Mouse (Mus musculus): ENCODE data around the gene Clcf1. TPM values are rescaled to one million over a fixed set of nuclear protein-coding genes. Genes with fewer than 3 reads are reported as not detected.

The Clcf1 gene
- total RNA-seq, 2 experiments from 2014 or later, result 2.1 to 2.7 TPM

DNA sequence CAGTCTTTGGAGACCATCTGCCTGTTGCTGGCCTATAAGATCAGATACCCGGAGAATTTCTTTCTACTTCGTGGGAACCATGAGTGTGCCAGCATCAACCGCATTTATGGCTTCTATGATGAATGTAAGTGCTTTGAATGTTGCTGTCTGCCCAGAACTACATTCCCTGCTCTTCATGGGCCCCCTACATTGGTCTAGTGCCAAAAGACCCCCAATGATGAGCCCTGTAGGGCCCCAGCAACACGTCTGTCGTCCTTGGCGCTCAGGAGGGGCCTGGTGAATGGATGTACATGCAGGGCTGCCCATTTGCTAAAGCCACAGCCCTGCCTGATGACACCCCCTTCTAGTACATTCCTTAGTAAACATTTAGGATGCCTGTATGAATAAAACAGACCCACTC lies 20.9 kb upstream of the Clcf1 start:
- DNase-seq, result no peak

DNA sequence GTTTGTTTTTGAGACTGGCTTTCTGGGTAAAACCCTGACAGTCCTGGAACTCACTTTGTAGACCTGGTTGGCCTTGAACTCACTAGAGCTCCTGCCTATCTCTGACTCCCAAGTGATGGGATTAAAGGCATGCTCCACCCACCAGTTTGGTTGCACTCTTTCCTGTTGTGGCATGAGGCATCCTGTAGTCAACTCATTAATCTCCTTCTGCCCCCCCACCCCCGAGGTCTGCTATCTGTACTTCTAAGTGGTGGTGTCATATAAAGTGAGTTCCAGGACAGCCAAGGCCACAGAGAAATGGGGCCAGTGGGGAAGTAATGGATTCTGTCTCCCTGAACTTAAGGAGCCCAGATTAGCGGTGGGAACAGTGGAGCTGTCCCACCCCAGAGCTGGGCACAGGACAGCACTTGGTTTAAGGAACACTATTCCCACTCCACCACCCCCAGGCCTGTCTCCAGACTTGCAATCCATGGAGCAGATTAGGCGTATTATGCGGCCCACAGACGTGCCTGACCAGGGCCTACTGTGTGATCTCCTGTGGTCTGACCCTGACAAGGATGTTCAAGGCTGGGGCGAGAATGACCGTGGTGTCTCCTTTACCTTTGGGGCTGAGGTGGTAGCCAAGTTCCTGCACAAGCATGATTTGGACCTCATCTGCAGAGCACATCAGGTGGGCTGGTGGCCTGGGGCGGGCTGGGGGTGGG lies 19.9 kb upstream of the Clcf1 start:
- no peak for DNase-seq

DNA sequence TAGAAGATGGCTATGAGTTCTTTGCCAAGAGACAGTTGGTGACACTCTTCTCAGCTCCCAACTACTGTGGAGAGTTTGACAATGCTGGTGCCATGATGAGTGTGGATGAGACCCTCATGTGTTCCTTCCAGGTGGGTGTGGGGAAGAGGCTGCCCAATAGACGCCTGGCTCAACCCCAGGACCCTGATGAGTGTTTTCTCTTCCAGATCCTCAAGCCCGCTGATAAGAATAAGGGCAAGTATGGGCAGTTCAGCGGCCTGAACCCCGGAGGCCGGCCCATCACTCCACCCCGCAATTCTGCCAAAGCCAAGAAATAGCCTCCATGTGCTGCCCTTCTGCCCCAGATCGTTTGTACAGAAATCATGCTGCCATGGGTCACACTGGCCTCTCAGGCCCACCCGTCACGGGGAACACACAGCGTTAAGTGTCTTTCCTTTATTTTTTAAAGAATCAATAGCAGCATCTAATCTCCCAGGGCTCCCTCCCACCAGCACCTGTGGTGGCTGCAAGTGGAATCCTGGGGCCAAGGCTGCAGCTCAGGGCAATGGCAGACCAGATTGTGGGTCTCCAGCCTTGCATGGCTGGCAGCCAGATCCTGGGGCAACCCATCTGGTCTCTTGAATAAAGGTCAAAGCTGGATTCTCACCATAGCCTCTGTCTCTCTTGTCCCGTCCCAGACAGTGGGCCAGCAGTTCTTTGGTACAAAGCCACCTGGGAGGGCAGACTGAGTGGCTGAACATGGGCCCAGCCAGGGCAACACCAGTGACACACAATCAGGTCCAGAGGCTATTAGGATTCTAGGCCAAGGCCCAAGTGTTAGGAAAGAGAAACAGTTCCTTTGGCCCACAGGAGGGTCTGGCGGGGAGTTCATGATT lies 19.0 kb upstream of the Clcf1 start:
- DNase-seq, result no peak

DNA sequence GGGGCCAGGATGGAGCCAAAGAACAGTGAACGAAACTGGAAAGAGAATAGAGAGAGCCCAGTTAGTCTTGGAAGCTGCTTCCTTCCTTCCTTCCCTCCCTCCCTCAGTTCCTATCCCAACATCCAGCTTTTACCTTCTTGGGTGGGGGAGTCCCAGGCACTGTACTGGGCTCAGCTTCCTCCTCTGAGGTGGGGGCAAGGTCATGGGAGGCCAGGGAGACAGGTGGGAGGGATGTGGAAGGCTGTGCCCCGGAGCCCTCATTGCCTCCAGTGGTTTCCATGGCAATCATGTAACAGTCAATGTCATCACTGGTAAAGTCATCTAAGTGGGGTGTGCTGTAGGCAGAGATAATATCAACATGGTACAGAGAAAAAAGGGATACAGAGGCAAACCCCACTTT lies 18.0 kb upstream of the Clcf1 start:
- DNase-seq, result no peak

DNA sequence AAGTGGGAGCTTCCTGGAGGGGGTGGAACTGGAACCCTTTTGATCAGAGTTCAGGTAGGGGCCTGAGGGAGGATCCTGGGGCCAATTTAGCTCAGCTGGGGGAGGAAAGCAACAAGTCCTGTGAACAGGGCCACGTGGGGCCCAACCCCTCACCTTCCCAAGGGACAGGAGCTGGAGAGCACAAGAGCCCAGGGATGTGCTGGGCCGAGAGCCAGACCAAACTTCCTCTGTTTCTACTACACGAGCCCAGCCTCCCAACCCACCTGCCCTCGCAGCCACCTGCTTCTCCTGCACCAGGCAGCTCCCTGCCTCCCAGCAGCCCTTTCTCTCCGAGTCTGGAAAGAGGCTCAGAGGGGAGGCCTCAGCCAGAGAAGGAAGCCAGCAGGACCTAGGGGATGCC lies 17.5 kb upstream of the Clcf1 start:
- DNase-seq, result no peak

DNA sequence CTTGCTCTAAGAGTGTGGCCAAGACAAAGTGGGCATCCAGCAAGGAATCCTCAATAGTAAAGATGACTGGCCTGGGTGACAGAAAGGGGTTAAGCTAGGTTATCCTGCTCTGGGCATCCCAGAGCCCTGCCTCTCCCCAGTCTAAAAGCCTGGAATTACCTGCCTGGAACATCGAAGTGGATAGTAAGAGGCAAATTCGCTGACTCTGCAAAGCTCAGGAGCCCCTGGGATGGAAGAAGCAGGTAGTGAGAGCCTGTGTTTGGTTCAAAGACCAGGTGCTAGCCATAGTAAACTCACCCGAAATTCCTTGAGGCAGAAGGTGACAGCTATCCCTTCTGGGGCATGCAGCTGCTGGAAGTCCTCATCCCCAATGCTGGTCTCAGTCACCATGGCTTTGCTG lies 16.9 kb upstream of the Clcf1 start:
- no peak for DNase-seq

DNA sequence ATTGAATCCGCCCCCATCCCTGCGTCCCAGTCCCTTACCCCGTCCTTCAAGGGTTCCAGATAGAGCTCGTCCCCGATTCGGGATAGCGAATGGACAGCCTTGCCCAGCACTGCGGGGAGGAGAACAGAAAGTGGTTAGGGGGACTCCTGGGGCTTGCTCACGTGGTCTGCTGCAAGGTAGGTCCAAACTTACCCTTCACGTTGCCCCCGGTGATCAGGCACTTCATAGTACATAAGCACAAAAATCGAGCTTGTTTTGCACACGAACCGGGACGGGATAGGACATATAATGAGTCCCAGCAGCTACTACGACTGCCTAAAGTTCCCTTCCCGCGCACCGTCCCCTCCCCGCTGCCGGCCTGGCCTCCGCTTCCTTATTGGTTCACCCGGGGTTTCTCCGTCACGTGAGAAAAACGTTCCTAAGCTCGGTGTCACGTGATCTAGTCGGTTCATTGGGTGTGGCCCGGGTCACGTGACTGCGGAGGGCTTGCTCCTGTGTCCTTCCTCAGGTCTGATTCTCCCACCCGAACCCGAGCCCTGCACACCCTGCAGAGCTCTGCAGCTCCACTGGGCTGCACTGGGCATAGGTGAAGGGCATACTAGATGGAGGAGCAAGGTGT lies 12.6 kb upstream of the Clcf1 start, which contains the start of gene Rad9a:
Rad9a (minus strand) TSS at position 372 of the 619 bp plus-strand sequence.
- DNase-seq, result peak; percentile 95

DNA sequence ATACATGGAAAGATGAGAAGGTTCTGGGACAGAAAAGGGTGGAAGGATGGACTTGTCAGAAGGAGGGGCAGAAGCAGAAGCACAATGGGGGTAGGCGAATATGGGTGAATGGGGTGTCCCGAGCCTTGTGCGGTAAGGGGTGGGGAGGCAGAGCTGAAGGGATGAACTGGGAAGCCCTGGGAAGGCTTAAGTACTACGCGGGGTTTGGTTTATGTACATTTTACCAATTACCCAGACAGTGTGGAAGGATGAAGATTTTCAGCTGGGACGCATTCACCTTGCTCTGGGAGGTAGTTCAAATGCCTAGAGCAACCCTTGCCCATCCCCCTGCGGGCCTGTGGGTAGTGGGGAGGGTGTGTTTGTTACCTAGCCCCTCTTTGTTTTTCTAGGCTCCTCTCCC lies 11.9 kb upstream of the Clcf1 start:
- DNase-seq, result no peak

DNA sequence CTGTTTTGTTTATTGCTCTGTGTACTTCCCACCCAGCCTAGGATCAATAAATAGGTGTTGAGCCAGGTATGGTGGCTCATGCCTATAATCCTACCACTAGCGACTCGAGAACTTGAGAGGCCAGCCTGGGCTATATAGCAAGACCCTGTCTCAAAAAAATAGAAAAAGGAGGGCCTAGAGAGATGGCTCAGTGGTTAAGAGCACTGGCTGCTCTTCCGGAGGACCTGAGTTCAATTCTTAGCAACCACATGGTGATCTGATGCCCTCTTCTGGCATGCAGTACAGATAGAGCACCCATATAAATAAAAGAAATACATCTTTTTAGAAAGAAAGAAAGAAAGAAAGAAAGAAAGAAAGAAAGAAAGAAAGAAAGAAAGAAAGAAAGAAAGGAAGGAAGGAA lies 10.9 kb upstream of the Clcf1 start:
- DNase-seq, result no peak

DNA sequence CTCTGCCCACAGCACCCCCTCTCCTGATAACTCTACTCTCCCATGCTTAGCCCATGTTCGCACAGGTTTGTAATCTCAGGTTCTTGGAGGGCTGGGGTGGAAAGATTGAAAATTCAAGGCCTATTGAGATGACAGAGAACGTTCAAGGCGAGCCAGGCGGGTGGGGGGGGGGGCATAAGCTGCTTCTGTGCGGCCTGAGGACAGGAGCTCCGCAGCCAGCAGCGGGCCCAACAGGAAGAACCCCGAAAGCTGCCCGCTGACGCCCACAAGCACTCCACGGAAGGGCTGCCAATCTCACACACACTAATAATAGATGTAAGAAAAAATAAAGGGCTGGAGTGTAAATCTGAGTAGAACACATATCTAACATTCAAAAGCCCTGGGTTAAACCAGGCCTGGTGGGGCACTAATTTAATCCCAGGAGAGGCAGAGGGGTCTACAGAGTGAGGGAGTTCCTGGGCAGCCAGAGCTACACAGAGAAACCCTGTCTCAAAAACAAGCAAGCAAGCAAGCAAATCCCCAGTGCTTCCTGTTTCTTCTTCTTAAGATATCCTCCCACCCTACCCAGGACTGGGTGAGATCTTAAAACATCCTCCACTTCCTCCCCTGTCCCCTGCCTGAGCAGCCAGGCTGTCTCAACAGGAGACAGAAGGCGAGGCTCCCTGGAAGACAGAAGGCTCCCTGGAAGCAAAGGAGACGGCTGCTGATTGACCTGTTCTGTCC lies 10.3 kb upstream of the Clcf1 start:
- DNase-seq, result no peak

DNA sequence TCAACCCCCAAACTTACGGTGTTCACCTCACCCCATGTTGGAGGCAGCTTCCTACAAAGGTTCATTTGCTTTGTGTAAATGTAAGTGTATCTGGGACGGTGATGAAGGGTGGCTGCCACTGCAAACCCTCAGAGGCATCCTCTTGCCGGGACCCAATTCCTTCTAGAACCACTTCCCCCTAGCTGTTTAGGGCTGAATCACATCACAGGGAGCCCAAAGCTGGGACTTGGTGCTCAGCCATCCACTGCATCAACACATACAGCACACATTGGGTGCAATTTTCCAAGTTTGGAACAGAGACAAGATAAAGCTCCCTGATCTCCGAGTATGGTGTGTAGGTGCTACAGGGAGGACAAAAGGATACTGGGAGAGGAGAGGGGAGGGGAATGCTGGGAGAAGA lies 9.1 kb upstream of the Clcf1 start:
- DNase-seq, result no peak

DNA sequence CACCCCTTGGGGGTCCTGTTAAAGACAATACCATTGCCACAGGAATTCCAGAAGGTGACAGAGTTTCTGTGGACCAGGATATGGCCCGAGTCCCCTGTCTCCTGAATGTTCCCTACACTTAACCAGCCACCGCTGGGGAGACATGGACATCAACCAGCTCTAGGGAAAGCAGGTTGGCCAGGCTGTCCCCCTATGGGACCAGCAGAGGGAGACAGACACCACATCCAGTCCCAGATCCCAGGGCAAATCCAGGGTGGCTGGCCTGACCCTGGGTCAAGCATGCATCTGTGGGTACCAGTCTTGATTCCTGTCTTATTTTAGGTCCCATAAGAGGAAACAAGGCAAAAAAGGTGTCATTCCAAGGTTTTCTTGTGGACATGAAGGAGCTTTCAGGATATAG lies 7.1 kb upstream of the Clcf1 start:
- peak; percentile 83 for DNase-seq

DNA sequence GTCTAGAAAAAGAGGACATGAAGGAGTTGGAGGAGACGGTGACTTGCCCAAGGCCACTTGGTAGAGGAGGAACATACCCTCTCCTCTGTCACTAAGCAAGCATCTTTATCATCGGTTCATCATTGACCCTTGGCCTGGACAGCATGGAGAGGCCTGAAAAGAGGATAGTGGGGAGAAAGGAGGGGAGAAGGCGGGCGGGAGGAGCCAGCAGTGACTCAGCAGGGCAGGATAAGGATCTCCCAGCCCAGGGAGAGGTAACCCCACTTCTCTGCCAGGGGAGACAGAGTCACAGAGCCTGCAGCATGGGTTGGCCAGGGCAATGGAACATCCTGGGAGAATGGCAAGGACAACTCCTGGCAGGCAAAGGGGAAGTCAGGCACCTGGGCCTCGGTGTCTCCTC lies 5.5 kb upstream of the Clcf1 start:
- DNase-seq, result no peak

DNA sequence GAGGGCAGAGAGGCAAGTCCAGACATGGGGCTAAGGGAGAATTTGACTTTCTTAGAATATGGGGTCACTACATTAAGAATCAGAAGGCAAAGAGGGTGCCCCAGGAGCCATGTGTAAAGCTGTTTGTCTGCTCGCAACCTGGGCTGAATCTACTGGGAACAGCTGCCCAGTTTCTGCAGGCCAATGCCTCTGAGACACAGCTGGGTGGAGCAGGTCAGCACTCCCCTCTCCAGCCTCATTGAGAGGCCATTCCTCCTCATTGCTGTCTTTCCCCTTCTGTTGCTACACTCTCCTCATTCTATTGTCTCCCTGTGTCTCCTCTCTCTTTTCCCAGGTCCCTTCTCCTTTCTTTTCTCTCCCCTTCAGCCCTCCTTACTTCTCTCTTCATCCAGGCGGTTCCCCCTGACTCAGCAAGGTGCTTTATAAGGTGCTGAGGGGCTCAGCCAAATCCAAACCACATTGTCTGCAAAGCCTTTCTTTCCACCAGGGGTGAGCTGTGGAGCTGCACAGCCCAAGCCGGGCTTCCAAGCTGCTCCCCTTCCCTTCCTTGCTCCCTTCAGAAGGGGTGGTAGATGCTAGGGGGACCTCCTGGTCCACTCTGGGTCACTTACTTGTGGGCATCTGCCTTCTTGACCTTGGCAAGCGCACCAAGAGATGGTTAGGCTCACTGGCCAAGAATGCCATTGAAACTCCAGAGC lies 2.0 kb upstream of the Clcf1 start:
- no peak for DNase-seq

DNA sequence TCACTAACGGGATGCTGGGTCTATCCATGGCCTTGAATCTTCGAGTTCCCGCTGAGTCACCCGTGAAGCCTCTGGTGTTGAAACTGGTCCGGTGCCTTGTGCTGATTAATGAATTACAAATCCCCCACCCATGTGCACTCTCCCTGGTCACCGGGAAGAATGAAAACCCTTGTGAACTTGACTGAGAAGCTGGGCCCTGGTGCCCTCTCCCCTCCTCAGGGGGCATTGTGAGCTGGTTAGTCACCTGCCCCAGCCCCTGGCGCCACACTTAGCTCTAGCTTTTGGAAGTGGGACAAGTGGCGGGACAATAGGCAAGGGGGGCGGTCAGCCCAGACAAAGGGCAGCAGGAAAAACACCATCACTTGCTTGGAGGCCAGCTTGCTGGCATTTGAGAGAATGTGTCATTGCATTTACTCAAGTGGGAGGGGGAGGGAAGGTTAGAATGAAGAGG lies 489 bp upstream of the Clcf1 start:
- no peak for DNase-seq

DNA sequence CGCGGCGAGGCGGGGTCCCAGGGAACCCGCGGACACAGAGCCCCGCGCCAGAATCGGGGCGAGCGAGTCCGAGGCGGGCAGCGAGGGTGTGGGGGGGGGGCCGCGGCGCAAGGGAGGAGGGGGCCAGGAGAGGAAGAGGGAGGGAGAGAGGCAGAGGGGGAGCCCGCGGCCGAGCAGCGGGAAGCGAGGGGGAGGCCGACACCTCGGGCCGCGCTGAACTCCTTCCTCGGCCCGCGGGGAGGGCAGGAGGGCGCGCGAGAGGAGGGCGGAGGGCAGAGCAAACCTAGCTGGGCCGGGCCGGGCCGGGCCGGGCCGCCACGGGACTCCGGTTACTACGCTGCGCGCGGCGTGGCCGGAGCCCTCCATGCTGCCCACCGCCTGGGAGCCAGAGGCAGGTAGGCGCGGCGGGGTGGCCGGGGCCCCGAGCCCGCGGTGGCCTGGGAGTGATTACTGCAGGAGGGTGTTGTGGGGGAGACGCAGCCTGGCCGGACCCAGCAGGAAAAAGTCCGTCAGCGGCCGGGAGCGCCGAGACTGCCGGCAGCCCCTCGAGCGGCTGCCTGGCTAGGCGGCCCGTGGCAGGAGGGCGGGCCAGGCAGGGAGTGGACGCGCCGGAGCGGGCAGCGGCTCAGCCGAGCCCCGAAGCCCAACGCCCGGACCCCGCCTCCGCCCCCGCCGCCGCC lies 873 bp downstream of the Clcf1 start:
- peak; percentile 45 for DNase-seq

DNA sequence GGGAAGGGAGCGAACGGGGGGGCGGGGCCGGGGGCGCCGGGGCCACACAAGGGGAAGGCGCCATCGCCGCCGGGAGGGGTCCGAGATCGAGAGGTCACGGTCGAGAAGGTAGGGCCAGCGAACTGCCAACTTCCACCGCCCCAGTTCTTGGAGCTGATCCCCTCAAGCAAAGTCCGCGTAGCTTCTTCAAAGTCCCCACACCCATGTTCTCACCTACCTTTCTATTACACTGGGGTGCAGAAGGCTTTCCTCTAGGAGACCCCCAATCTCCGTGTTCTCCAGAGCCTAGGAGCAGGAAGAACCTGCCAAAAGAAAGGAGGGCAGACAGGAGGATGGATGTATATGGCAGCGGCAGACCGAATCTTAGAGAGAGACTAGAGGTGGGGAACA lies 1.4 kb downstream of the Clcf1 start:
- DNase-seq, result no peak

DNA sequence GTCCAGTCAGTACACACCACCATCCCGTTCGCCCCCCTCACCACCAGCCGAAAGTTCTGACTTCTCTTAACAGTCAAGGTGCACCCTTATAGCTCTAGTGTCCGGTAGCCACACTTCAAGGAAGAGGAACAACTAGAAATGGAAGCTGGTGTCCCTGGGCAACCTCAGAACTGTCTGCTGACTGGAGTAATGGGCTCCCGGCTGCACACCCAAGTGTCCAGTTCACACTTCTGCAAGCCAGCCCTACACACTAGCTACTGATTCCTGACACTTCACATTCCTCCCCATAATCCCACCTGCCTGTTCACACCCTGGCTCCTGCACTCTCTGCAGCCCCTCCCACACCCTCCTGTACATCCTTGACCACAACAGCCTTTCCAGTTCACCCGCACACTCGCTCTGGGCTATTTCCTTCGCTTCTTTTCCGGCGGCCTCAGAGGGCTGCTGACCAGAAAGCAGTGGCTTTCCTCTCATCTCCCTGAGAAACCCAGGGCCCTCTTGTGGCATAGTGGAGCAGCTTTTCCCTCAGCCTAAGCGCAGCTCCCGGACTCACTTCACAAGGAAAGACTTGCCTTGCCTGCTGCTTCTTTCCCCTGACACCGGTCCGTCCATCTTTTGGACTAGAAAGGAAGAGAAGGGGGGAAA lies 2.1 kb downstream of the Clcf1 start:
- DNase-seq, result peak; percentile 69

DNA sequence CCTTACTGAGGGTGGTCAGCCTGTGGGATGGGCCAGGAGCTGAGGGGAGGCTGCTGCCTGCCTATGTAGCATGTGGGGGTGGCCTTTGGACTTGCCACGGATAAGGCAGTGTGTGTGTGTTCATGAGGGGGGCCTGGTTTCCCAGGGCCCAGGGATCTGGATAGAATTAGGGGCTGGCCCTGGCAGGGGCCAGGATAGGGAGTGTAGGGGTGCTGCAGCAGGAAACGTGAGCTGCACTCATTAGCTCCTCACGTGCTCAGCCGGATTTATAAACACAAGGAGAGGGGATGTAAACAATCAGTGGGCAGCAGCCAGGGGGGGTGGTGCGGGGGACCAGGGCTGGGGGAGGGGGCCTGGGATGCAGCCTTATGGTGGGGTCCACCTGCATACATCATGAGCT lies 3.1 kb downstream of the Clcf1 start:
- no peak for DNase-seq

DNA sequence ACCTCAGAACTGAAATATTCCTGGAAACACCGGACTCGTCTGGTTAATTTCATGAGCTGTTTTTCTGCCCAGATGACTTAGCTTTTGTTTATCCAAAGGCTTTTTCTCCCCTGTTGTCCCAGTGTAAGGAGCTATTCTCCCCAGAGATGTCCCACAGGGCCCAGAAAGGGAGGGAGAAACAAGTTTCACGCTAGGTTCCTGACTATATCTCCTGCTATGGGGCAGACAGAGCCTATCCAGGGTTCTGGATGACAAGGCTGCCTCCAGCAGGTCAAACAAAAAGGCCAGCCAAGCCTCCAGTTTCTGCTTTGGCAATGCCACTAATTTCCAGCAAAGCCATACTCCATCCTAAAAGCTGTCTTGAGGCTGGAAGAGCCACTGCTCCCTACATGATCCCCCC lies 3.8 kb downstream of the Clcf1 start:
- no peak for DNase-seq

DNA sequence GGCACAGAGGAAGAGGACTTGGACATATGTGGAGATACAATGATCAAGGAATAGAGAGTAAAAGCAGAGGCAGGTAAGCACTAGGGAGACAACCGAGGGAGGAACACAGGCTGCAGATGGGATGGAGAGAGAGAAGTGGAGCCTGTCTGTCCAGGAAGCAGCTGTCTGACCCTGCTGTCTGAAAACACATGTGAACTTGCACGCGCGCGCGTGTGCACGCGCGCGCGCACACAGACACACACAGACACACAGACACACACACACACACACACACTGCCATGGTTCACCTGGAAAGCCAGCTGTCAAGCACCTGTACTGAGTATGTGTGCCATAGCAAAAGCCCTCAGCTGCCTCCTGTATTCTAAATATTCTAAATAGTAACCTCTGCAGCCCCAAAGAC lies 4.3 kb downstream of the Clcf1 start:
- DNase-seq, result no peak
